Mouse (Mus musculus) limb, embryonic 15.5 days (tissue): ENCODE data around the gene Tnrc6b. TPM values are rescaled to one million over a fixed set of nuclear protein-coding genes. Genes with fewer than 3 reads are reported as not detected.
A peak's percentile ranks its signal among the peaks of the same experiment; 100 is the strongest.

ENCODE experiments used
- ATAC-seq: fragments of 200-750 bp; cut with Nextera tagmentation; 2 replicates; pipeline ENCODE4 v1.8.0; 2017; ENCODE audit warnings: low read depth, moderate TSS enrichment; ENCODE audit not compliant: insufficient number of reproducible peaks, low FRiP score, low TSS enrichment
- H3K27ac ChIP-seq: fragments of 300-500 bp; sonication (generic); 2 replicates; pipeline ENCODE4 v1.5.1; 2015; ENCODE audit warnings: moderate library complexity, mild to moderate bottlenecking, inconsistent platforms
- H3K27me3 ChIP-seq: fragments of 300-500 bp; sonication (generic); 2 replicates; pipeline ENCODE4 v1.6.1; 2015; ENCODE audit warnings: inconsistent platforms
- H3K36me3 ChIP-seq: fragments of 300-500 bp; sonication (generic); 2 replicates; pipeline ENCODE4 v1.6.1; 2015; ENCODE audit warnings: inconsistent platforms
- H3K4me1 ChIP-seq: fragments of 300-500 bp; sonication (generic); 2 replicates; pipeline ENCODE4 v1.6.1; 2015; ENCODE audit warnings: inconsistent platforms
- H3K4me2 ChIP-seq: fragments of 300-500 bp; sonication (generic); 2 replicates; pipeline ENCODE4 v1.6.1; 2015; ENCODE audit warnings: mild to moderate bottlenecking, inconsistent platforms
- H3K4me3 ChIP-seq: fragments of 300-500 bp; sonication (generic); 2 replicates; pipeline ENCODE4 v1.5.1; 2015; ENCODE audit warnings: mild to moderate bottlenecking, inconsistent platforms
- H3K9ac ChIP-seq: fragments of 300-500 bp; sonication (generic); 2 replicates; pipeline ENCODE4 v1.6.1; 2015; ENCODE audit warnings: inconsistent platforms
- H3K9me3 ChIP-seq: fragments of 300-500 bp; sonication (generic); 2 replicates; pipeline ENCODE4 v1.6.1; 2016; ENCODE audit warnings: inconsistent platforms
- WGBS: fragments of 180-500 bp; shearing (Covaris S2); methylation state at CpG from one replicate; pipeline ENCODE4 v1.1.7; 2015; 5-methylcytosine and 5-hydroxymethylcytosine counted together
- polyA plus RNA-seq: library from polyadenylated mRNA; unstranded; fragments of >200 nt; fragmentation: Nextera tagmentation; extraction: Ambion mirVana; gene quantifications from 2 replicates; pipeline ENCODE4 v1.2.1, GENCODE M21; 2015

The Tnrc6b gene
- polyA plus RNA-seq, 1 experiment from 2014 or later, result 25.7 TPM

GRCm38 (mm10) chr15:80771926-80772441 lies 60.9 kb downstream of the Tnrc6b start:
- no peak for ATAC-seq
- 33% methylated on average over 1 of the region's 1 CpGs for WGBS

GRCm38 (mm10) chr15:80774666-80775065 lies 63.6 kb downstream of the Tnrc6b start:
- H3K9me3 ChIP-seq, result no peaks in the 10 kb centered on the region
- no peak overlapping the region for H3K4me2 ChIP-seq
- H3K9ac ChIP-seq, result no peak overlapping the region
- WGBS, result 82% methylated on average over 1 of the region's 1 CpGs
- H3K4me3 ChIP-seq, result no peak overlapping the region
- H3K27me3 ChIP-seq, result no peaks in the 10 kb centered on the region
- H3K36me3 ChIP-seq, result no peaks in the 10 kb centered on the region
- H3K27ac ChIP-seq, result no peak overlapping the region
- peaks cover 5% of the 10 kb centered on the region; the same call in 1 of the 2 replicates for H3K4me1 ChIP-seq
- ATAC-seq, result no peak

More at GRCm38 (mm10) chr15:80771926-80772441, 60.9 kb downstream of the Tnrc6b start:
- H3K27me3 ChIP-seq, result no peaks in the 10 kb centered on the region
- no peak overlapping the region for H3K9ac ChIP-seq
- H3K4me2 ChIP-seq, result no peak overlapping the region
- H3K4me1 ChIP-seq, result no peaks in the 10 kb centered on the region
- no peaks in the 10 kb centered on the region for H3K9me3 ChIP-seq
- no peaks in the 10 kb centered on the region for H3K36me3 ChIP-seq
- no peak overlapping the region for H3K4me3 ChIP-seq
- H3K27ac ChIP-seq, result no peak overlapping the region

GRCm38 (mm10) chr15:80779006-80779405 lies 67.9 kb downstream of the Tnrc6b start:
- no peak overlapping the region for H3K27ac ChIP-seq
- no peaks in the 10 kb centered on the region for H3K9me3 ChIP-seq
- H3K9ac ChIP-seq, result no peak overlapping the region
- no peaks in the 10 kb centered on the region for H3K36me3 ChIP-seq
- H3K4me1 ChIP-seq, result peaks cover 5% of the 10 kb centered on the region; the same call in 1 of the 2 replicates
- WGBS, result 47% methylated on average over 3 of the region's 3 CpGs
- no peak for ATAC-seq
- no peaks in the 10 kb centered on the region for H3K27me3 ChIP-seq
- H3K4me2 ChIP-seq, result no peak overlapping the region
- H3K4me3 ChIP-seq, result no peak overlapping the region

GRCm38 (mm10) chr15:80780154-80780751 lies 69.1 kb downstream of the Tnrc6b start:
- H3K27ac ChIP-seq, result no peak overlapping the region
- H3K4me2 ChIP-seq, result no peak overlapping the region
- H3K9me3 ChIP-seq, result no peaks in the 10 kb centered on the region
- WGBS, result 84% methylated on average over 5 of the region's 5 CpGs
- ATAC-seq, result no peak
- no peaks in the 10 kb centered on the region for H3K27me3 ChIP-seq
- H3K4me1 ChIP-seq, result peaks cover 9% of the 10 kb centered on the region; the same call in 1 of the 2 replicates
- H3K4me3 ChIP-seq, result no peak overlapping the region
- no peak overlapping the region for H3K9ac ChIP-seq
- H3K36me3 ChIP-seq, result no peaks in the 10 kb centered on the region

- Histone ChIP-seq H3K4me2 (no peak overlapping the region), H3K9ac (no peak overlapping the region), H3K27ac (no peak overlapping the region), H3K4me3 (no peak overlapping the region), H3K4me1 (peaks cover 9% of the 10 kb centered on the region; the same call in 1 of the 2 replicates), H3K9me3 (no peaks in the 10 kb centered on the region), H3K36me3 (no peaks in the 10 kb centered on the region), H3K27me3 (no peaks in the 10 kb centered on the region)
- no peak for ATAC-seq
- 89% methylated on average over 5 of the region's 5 CpGs for WGBS
Measured at GRCm38 (mm10) chr15:80781218-80781806, 70.2 kb downstream of the Tnrc6b start.

GRCm38 (mm10) chr15:80784553-80784971 lies 73.4 kb downstream of the Tnrc6b start:
- H3K4me2 ChIP-seq, result 0 out of 2 replicates have a peak overlapping the region, but pooled peaks have one; percentile 0
- H3K9me3 ChIP-seq, result no peaks in the 10 kb centered on the region
- H3K27me3 ChIP-seq, result no peaks in the 10 kb centered on the region
- peak overlapping the region; percentile 38; the same call in 1 of the 2 replicates for H3K27ac ChIP-seq
- no peaks in the 10 kb centered on the region for H3K36me3 ChIP-seq
- H3K4me3 ChIP-seq, result no peak overlapping the region
- ATAC-seq, result no peak
- peaks cover 5% of the 10 kb centered on the region; the same call in 1 of the 2 replicates for H3K4me1 ChIP-seq
- 37% methylated on average over 7 of the region's 7 CpGs for WGBS
- no peak overlapping the region for H3K9ac ChIP-seq

- Histone ChIP-seq H3K27ac (no peak overlapping the region), H3K4me3 (no peak overlapping the region), H3K4me1 (peaks cover 5% of the 10 kb centered on the region; the same call in 1 of the 2 replicates), H3K9me3 (no peaks in the 10 kb centered on the region), H3K36me3 (no peaks in the 10 kb centered on the region), H3K4me2 (no peak overlapping the region), H3K27me3 (no peaks in the 10 kb centered on the region), H3K9ac (no peak overlapping the region)
- no peak for ATAC-seq
- WGBS, result 79% methylated on average over 1 of the region's 1 CpGs
Measured at GRCm38 (mm10) chr15:80785699-80786098, 74.6 kb downstream of the Tnrc6b start.

- ATAC-seq, result no peak
- Histone ChIP-seq H3K27ac (no peak overlapping the region), H3K27me3 (no peaks in the 10 kb centered on the region), H3K9me3 (no peaks in the 10 kb centered on the region), H3K9ac (no peak overlapping the region), H3K4me1 (peaks cover 5% of the 10 kb centered on the region; the same call in 1 of the 2 replicates), H3K36me3 (no peaks in the 10 kb centered on the region), H3K4me2 (no peak overlapping the region), H3K4me3 (no peak overlapping the region)
- WGBS, result 87% methylated on average over 4 of the region's 4 CpGs
Measured at GRCm38 (mm10) chr15:80787746-80788145, 76.6 kb downstream of the Tnrc6b start.

- 76% methylated on average over 3 of the region's 3 CpGs for WGBS
- ATAC-seq, result no peak
- Histone ChIP-seq H3K4me2 (no peak overlapping the region), H3K9me3 (no peaks in the 10 kb centered on the region), H3K4me3 (no peak overlapping the region), H3K4me1 (peaks cover 3% of the 10 kb centered on the region), H3K9ac (no peak overlapping the region), H3K36me3 (no peaks in the 10 kb centered on the region), H3K27me3 (no peaks in the 10 kb centered on the region), H3K27ac (no peak overlapping the region)
Measured at GRCm38 (mm10) chr15:80792556-80792955, 81.4 kb downstream of the Tnrc6b start.

GRCm38 (mm10) chr15:80795076-80795475 lies 84.0 kb downstream of the Tnrc6b start:
- H3K9me3 ChIP-seq, result no peaks in the 10 kb centered on the region
- no peak overlapping the region for H3K4me3 ChIP-seq
- WGBS, result 75% methylated on average over 1 of the region's 1 CpGs
- no peak overlapping the region for H3K4me2 ChIP-seq
- no peak overlapping the region for H3K9ac ChIP-seq
- H3K27me3 ChIP-seq, result no peaks in the 10 kb centered on the region
- H3K36me3 ChIP-seq, result no peaks in the 10 kb centered on the region
- peaks cover 7% of the 10 kb centered on the region for H3K4me1 ChIP-seq
- no peak overlapping the region for H3K27ac ChIP-seq
- no peak for ATAC-seq

GRCm38 (mm10) chr15:80797757-80798156 lies 86.6 kb downstream of the Tnrc6b start:
- Histone ChIP-seq H3K9me3 (no peaks in the 10 kb centered on the region), H3K4me3 (peak overlapping the region; percentile 50), H3K27ac (peak overlapping the region; percentile 88), H3K9ac (no peak overlapping the region), H3K4me1 (peaks cover 20% of the 10 kb centered on the region), H3K36me3 (no peaks in the 10 kb centered on the region), H3K27me3 (no peaks in the 10 kb centered on the region), H3K4me2 (peak overlapping the region; percentile 56)
- 3% methylated on average over 6 of the region's 6 CpGs for WGBS
- peak; percentile 65 for ATAC-seq

GRCm38 (mm10) chr15:80798367-80799073 lies 87.4 kb downstream of the Tnrc6b start:
- H3K4me1 ChIP-seq, result peaks cover 25% of the 10 kb centered on the region
- peak overlapping the region; percentile 88 for H3K27ac ChIP-seq
- H3K4me2 ChIP-seq, result peak overlapping the region; percentile 56
- peak overlapping the region; percentile 11 for H3K9ac ChIP-seq
- under 1% methylated on average over 17 of the region's 17 CpGs for WGBS
- no peaks in the 10 kb centered on the region for H3K36me3 ChIP-seq
- H3K27me3 ChIP-seq, result no peaks in the 10 kb centered on the region
- peak; percentile 88 for ATAC-seq
- peak overlapping the region; percentile 50 for H3K4me3 ChIP-seq
- no peaks in the 10 kb centered on the region for H3K9me3 ChIP-seq
